Mouse (Mus musculus) heart, embryonic 13.5 days (tissue): Measurements from ENCODE around the gene Dlec1. TPM values are rescaled to one million over a fixed set of nuclear protein-coding genes. Genes with fewer than 3 reads are reported as not detected.
A peak's percentile ranks its signal among the peaks of the same experiment; 100 is the strongest.

Experiments used
- ATAC-seq: fragments of 200-750 bp; cut with Nextera tagmentation; 2 replicates; pipeline ENCODE4 v1.8.0; 2017; ENCODE audit warnings: moderate TSS enrichment; ENCODE audit not compliant: insufficient number of reproducible peaks, low FRiP score, low TSS enrichment; ENCODE audit errors: extremely low read depth
- H3K27ac ChIP-seq: fragments of 300-500 bp; sonication (generic); replicated peaks from 2 replicates; pipeline ENCODE4 v1.5.1; 2015; ENCODE audit warnings: moderate library complexity, mild to moderate bottlenecking, inconsistent platforms
- H3K27me3 ChIP-seq: fragments of 300-500 bp; sonication (generic); replicated peaks from 2 replicates; pipeline ENCODE4 v1.6.1; 2015; ENCODE audit warnings: mild to moderate bottlenecking, inconsistent platforms
- H3K36me3 ChIP-seq: fragments of 300-500 bp; sonication (generic); 2 replicates; pipeline ENCODE4 v1.6.1; 2015; ENCODE audit warnings: mild to moderate bottlenecking, inconsistent platforms
- H3K4me1 ChIP-seq: fragments of 300-500 bp; sonication (generic); 2 replicates; pipeline ENCODE4 v1.6.1; 2015; ENCODE audit warnings: inconsistent platforms
- H3K4me2 ChIP-seq: fragments of 300-500 bp; sonication (generic); 2 replicates; pipeline ENCODE4 v1.6.1; 2015; ENCODE audit warnings: inconsistent platforms, mild to moderate bottlenecking, moderate library complexity
- H3K4me3 ChIP-seq: fragments of 300-500 bp; sonication (generic); 2 replicates; pipeline ENCODE4 v1.5.1; 2015; ENCODE audit warnings: moderate library complexity, mild to moderate bottlenecking, inconsistent platforms
- H3K9ac ChIP-seq: fragments of 300-500 bp; sonication (generic); 2 replicates; pipeline ENCODE4 v1.6.1; 2015; ENCODE audit warnings: inconsistent platforms, mild to moderate bottlenecking, moderate library complexity
- H3K9me3 ChIP-seq: fragments of 300-500 bp; sonication (generic); 2 replicates; pipeline ENCODE4 v1.6.1; 2016; ENCODE audit warnings: inconsistent platforms
- WGBS: fragments of 180-500 bp; shearing (Covaris S2); methylation state at CpG from one replicate; pipeline ENCODE4 v1.1.7; 2015; ENCODE audit warnings: mixed read lengths; 5-methylcytosine and 5-hydroxymethylcytosine counted together
- polyA plus RNA-seq: library from polyadenylated mRNA; unstranded; fragments of >200 nt; fragmentation: Nextera tagmentation; extraction: Ambion mirVana; gene quantifications from 2 replicates; pipeline ENCODE4 v1.2.1, GENCODE M21; 2015

Gene Dlec1
- polyA plus RNA-seq, 1 experiment from 2014 or later, result 0.21 TPM

DNA sequence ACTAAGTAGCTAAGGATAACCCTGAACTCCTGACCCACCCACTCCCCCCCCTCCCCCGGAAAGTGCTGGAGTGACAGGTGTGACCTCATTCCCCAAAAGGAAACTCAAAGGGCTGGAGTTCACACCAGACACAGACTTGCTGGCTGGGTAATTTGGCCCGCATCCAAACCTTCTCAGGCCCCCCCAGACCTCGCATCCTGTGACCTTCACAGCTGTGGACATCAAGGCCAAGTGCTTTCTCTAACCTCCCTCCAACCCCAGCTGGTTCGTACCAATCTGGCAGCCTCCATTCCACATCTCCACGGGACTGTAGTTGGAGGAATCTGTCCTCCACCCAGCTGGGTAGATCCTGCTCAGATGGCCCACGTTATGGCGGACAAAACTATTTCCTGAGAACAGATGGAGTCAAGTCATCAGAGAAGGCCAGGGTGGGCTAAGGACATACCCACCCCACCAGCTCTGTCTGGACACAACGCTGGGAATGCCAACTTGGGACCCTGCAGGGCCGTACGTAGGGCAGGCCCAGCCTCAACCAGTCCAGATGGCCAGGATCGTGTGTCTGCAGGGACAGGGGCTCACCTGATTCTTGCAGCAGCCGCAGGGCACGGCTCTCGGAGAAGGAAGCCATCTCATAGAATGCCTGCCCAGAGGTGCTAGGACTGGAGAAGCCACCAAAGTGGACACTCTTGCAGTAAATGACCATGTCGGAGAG, 28.9 kb upstream of the Dlec1 start:
- Histone ChIP-seq H3K9ac (no peak overlapping the region), H3K27me3 (no peaks in the 10 kb centered on the region), H3K36me3 (peaks cover 68% of the 10 kb centered on the region), H3K4me3 (no peak overlapping the region), H3K4me1 (peaks cover 32% of the 10 kb centered on the region), H3K9me3 (no peaks in the 10 kb centered on the region), H3K27ac (peak overlapping the region; percentile 16), H3K4me2 (no peak overlapping the region)
- ATAC-seq, result no peak
- 70% methylated on average over 15 of the region's 15 CpGs for WGBS

DNA sequence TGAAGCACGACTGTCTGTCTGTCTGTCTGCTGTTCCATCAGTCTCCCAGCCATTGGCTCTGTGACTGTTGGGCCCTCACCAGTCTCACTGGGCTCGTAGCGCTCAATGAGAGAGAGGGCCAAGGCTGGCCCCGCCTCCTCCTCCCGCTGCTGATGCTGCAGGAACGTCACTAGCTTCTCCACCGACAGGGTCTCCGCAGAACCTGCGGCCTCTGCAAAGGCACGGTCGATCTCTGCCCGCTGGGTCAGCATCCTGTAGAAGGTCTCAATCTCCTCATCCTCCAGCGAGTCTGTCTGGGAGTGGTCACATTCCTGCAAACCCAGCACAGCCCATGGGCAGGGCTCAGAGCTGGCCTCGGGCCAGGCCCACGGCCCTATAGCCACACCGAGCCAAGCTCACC, 26.6 kb upstream of the Dlec1 start:
- Histone ChIP-seq H3K9me3 (no peaks in the 10 kb centered on the region), H3K9ac (no peak overlapping the region), H3K4me1 (peaks cover 19% of the 10 kb centered on the region), H3K4me3 (no peak overlapping the region), H3K4me2 (0 out of 2 replicates have a peak overlapping the region, but pooled peaks have one; percentile 12), H3K27me3 (no peaks in the 10 kb centered on the region), H3K36me3 (peaks cover 91% of the 10 kb centered on the region), H3K27ac (no peak overlapping the region)
- WGBS, result 50% methylated on average over 16 of the region's 16 CpGs
- ATAC-seq, result no peak

DNA sequence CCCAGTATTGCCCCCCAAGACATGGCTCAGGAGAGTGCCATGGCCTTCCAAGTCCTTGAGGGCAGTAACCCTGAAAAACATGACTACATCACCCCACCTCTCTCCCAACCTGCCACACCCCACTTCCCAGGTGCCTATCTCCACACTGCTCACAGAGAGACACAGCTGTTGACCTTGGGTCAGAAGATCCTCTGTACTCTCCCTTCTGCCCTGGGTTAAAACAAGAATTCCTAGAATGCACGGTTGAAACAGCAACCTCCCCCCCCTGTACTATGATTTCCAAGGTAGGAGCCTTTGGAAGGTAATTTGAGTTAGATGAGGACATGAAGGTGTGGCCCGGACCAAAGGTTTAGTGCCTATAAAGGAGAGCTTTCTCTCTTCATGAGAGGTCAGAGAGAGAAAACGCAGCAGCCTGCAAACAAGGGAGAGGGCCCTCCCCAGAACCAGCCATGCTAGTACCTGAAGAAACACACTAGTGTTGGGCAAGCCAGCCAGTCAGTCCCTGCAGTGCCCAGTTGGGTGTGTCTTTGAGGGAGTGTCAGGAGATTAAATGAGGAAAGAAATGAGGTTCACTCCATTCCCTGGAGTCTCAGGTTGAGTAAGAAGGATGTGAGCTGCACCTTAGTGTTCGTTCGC, 22.1 kb upstream of the Dlec1 start:
- H3K4me3 ChIP-seq, result no peak overlapping the region
- ATAC-seq, result no peak
- H3K4me2 ChIP-seq, result no peak overlapping the region
- peaks cover 33% of the 10 kb centered on the region for H3K4me1 ChIP-seq
- no peak overlapping the region for H3K27ac ChIP-seq
- H3K9ac ChIP-seq, result no peak overlapping the region
- H3K9me3 ChIP-seq, result no peaks in the 10 kb centered on the region
- H3K36me3 ChIP-seq, result peaks cover 59% of the 10 kb centered on the region
- WGBS, result 63% methylated on average over 5 of the region's 5 CpGs
- H3K27me3 ChIP-seq, result no peaks in the 10 kb centered on the region

DNA sequence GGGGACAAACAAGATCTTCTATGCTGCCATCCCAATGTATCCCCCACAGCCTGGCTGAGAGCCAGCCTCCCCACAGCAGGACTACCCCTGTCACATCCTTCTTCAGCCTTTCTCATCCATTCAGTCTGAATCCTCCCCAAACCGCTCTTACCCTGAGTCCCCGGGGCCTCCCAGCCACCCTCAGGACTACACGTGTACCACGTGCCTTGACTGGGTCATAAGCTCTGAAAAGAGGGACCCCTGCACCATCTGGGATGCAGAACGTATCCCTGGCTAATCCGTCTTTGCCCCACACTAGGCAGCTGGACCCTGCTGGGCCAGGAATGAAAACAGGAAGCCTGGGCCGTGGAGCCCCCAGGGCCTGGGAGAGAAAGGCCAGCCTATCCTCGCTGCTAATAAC, 20.2 kb upstream of the Dlec1 start:
- no peak for ATAC-seq
- H3K9me3 ChIP-seq, result no peaks in the 10 kb centered on the region
- peak overlapping the region; percentile 71 for H3K27ac ChIP-seq
- no peak overlapping the region for H3K4me3 ChIP-seq
- no peaks in the 10 kb centered on the region for H3K27me3 ChIP-seq
- WGBS, result 30% methylated on average over 8 of the region's 8 CpGs
- peaks cover 41% of the 10 kb centered on the region for H3K36me3 ChIP-seq
- no peak overlapping the region; the same call in 1 of the 2 replicates for H3K9ac ChIP-seq
- no peak overlapping the region for H3K4me2 ChIP-seq
- peaks cover 45% of the 10 kb centered on the region for H3K4me1 ChIP-seq

DNA sequence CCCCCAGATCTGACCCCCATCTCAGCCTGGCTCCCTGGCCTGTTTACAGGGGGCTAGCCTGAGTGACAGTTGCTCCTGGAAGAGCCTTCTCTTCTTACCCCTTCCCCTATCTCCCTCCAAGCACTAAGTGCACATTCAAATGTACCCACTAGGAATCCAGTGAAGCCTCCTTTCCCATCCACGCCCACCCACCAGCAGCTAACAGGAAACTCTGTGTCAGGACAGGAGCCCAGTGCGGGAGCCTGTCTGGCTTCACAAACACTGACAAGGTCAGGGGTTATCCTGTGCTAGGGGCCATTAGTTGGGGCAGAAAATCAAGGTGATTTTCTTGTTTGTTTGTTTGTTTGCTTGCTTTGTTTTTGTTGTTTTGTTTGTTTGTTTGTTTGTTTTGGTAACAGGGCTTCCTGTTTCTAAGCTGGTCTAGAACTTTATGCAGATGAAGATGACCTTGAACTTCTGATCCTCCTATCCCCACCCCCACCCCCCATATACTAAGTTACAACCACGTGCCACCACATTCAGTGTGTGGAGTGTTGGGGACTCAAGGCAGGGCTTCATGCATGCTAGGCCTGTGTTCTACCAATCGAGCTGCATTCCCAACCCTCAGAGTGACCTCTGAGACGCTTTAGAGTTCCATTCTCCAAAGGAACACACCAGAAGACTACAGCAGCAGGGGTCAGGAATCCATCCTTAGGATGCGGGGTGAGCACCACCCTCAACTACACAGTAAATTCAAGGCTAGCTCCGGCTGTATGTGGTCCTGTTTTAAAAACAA, 19.4 kb upstream of the Dlec1 start:
- Histone ChIP-seq H3K9ac (no peak overlapping the region), H3K4me3 (no peak overlapping the region), H3K4me2 (no peak overlapping the region), H3K27me3 (no peaks in the 10 kb centered on the region), H3K4me1 (peaks cover 53% of the 10 kb centered on the region), H3K36me3 (peaks cover 33% of the 10 kb centered on the region), H3K9me3 (no peaks in the 10 kb centered on the region), H3K27ac (peak overlapping the region; percentile 71)
- no peak for ATAC-seq
- 62% methylated on average over 7 of the region's 7 CpGs for WGBS

DNA sequence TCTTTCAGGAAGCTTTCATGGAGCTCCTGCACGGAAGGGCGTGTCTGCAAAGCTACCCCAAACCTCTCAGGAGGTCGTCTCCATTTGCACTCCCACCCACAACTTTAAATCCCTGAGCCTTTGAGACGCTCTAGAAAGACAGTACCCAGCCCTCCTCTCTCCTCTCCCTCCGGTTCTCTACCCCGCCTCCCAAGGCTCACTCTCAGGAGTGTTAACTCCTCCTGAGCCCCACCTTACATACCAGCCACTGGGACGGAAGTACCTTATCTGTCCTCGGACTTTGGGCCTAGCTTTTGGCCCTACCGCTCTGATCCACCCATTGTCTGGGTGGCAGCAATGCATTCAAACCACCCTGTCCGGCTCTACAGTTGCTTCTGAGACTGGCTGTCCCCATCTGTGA, 18.3 kb upstream of the Dlec1 start:
- H3K4me3 ChIP-seq, result no peak overlapping the region
- ATAC-seq, result no peak
- 60% methylated on average over 10 of the region's 10 CpGs for WGBS
- H3K27me3 ChIP-seq, result no peaks in the 10 kb centered on the region
- no peaks in the 10 kb centered on the region for H3K9me3 ChIP-seq
- H3K4me1 ChIP-seq, result peaks cover 61% of the 10 kb centered on the region
- H3K36me3 ChIP-seq, result peaks cover 22% of the 10 kb centered on the region
- H3K4me2 ChIP-seq, result no peak overlapping the region
- H3K27ac ChIP-seq, result no peak overlapping the region
- H3K9ac ChIP-seq, result no peak overlapping the region

DNA sequence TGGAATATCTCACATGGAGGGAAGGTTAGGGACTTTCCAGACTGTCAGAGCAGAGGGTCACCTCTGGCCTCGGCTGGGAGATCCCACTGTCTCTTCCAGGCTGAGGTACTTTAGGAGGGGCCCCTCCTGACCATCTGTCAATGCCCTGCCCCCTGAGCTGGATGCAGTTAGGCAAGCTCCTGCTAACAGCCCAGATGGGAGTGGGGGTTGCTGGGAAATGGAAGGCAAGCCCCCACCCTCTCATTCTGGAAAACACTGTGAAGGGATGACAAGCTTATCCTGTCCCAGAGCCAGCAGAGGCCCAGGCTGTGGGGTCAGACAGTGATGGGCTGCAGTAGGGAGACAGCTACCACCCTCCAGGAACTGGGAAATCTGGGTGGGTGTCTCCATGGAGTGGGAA, 15.8 kb upstream of the Dlec1 start:
- H3K4me1 ChIP-seq, result peaks cover 67% of the 10 kb centered on the region
- ATAC-seq, result no peak; the same call in 1 of the 2 replicates
- peaks cover 3% of the 10 kb centered on the region; the same call in 1 of the 2 replicates for H3K36me3 ChIP-seq
- 0% methylated on average over 1 of the region's 1 CpGs for WGBS
- 0 out of 2 replicates have a peak overlapping the region, but pooled peaks have one; percentile 11 for H3K9ac ChIP-seq
- H3K27ac ChIP-seq, result peak overlapping the region; percentile 36; the same call in 1 of the 2 replicates
- no peaks in the 10 kb centered on the region; the same call in 1 of the 2 replicates for H3K27me3 ChIP-seq
- no peak overlapping the region for H3K4me2 ChIP-seq
- no peaks in the 10 kb centered on the region for H3K9me3 ChIP-seq
- no peak overlapping the region for H3K4me3 ChIP-seq

DNA sequence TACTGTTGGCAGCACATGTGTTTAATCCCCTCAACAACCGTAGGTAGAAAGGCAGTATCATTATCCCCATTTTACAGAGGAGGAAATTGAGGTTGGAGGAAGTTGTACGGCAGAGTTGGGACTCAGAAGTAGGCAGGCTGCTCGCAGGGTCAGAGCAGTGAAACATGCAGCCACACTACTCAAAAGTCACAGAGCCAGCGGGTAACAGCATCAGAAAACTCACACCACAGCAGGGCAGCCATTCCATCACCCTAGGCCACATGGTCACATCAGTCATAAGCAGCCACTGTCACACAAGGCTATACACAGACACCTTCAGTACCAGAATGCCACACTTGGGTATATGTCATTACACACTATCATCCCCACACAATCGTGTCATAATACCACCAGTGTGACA, 15.0 kb upstream of the Dlec1 start:
- H3K27ac ChIP-seq, result peak overlapping the region; percentile 81
- H3K4me2 ChIP-seq, result peak overlapping the region; percentile 74
- H3K27me3 ChIP-seq, result no peaks in the 10 kb centered on the region; the same call in 1 of the 2 replicates
- peak overlapping the region; percentile 52 for H3K4me3 ChIP-seq
- no peaks in the 10 kb centered on the region for H3K9me3 ChIP-seq
- peaks cover 71% of the 10 kb centered on the region for H3K4me1 ChIP-seq
- peak overlapping the region; percentile 70; the same call in 1 of the 2 replicates for H3K9ac ChIP-seq
- peaks cover 3% of the 10 kb centered on the region; the same call in 1 of the 2 replicates for H3K36me3 ChIP-seq
- no peak for ATAC-seq
- WGBS, result 75% methylated on average over 5 of the region's 5 CpGs

DNA sequence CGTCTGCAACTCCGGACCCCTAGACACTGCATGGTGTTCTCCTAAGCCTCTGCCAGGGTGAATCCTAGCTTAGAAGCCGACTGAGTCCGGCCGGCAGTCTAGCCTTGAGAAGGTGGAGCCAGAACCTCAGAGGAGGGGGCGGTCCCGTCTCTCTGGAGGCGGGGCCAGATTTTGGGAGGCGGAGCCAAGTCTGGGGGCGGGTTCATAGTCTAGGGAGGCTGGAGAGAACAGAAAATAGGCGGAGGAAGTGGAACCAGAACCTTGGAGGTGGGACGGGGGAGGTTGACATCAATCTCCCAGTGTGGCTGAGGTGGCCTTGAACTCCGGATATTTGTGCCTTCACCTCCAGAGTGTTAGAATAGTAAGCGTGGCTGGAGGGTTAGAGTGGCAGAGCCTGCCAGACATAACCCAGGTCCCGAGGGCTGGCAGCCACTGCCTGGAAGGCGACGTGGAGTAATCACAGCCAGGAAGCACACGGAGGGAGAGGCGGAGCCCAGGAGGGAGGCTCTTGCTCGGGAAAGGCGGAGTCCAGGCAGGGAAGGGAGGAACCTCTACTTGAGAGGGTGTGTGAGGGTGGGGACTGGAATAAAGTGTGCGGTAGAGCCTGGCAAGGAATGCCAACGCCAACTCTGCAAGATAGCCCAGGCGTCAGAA, 14.0 kb upstream of the Dlec1 start:
- peak; percentile 44 for ATAC-seq
- Histone ChIP-seq H3K4me2 (peak overlapping the region; percentile 74), H3K9me3 (no peaks in the 10 kb centered on the region), H3K9ac (peak overlapping the region; percentile 70), H3K27me3 (no peaks in the 10 kb centered on the region; the same call in 1 of the 2 replicates), H3K4me1 (peaks cover 68% of the 10 kb centered on the region), H3K36me3 (peaks cover 3% of the 10 kb centered on the region; the same call in 1 of the 2 replicates), H3K27ac (peak overlapping the region; percentile 81), H3K4me3 (peak overlapping the region; percentile 52)
- WGBS, result 1% methylated on average over 24 of the region's 24 CpGs

DNA sequence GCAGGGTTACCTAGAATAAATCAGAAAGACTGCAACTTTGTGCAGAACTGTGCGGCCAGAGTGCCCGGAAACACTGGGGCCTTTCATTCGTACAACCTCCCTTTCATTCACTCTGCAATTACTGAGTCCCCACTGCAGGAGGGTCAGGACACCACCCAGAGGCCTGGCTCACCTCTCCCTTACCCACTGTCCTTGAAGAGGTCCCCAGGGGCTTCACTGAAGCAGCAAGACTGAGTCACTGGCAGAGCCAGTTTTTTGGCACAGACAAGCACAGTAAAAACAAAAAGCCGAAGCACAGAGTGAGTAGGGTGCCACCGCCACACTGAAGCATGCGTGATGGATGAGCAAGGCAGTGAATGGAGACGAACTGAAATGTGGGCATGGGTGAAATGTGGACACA, 12.8 kb upstream of the Dlec1 start:
- 0 out of 2 replicates have a peak, but pooled peaks cover under 1% of the 10 kb centered on the region for H3K36me3 ChIP-seq
- H3K9ac ChIP-seq, result 0 out of 2 replicates have a peak overlapping the region, but pooled peaks have one; percentile 2
- no peak overlapping the region for H3K4me3 ChIP-seq
- H3K4me1 ChIP-seq, result peaks cover 71% of the 10 kb centered on the region
- no peak overlapping the region for H3K4me2 ChIP-seq
- WGBS, result 74% methylated on average over 7 of the region's 7 CpGs
- no peaks in the 10 kb centered on the region for H3K9me3 ChIP-seq
- no peak for ATAC-seq
- H3K27me3 ChIP-seq, result no peaks in the 10 kb centered on the region; the same call in 1 of the 2 replicates
- H3K27ac ChIP-seq, result no peak overlapping the region

DNA sequence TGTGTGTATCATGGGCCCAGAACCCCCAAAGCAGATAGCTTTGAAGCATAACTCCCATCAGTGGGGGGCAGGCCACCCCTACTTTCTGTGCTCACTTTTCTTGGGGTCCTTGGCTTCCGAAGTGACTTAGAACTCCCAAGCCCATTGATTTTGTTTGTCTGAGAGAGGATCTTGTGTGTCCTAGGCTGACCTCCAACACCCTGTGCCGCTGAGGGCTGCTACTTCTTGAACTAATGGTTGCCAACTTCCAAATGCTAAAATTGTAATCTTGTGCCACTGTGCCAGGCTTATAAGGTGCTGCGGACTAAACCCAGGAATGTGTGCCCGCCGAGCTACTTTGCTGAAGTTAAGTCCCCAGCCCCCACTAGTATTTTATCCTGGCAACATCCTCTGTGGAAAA, 11.8 kb upstream of the Dlec1 start:
- Histone ChIP-seq H3K36me3 (no peaks in the 10 kb centered on the region), H3K27ac (no peak overlapping the region), H3K27me3 (peaks cover 8% of the 10 kb centered on the region), H3K4me3 (no peak overlapping the region), H3K9ac (no peak overlapping the region), H3K4me2 (no peak overlapping the region), H3K9me3 (no peaks in the 10 kb centered on the region), H3K4me1 (peaks cover 68% of the 10 kb centered on the region)
- WGBS, result 84% methylated on average over 5 of the region's 5 CpGs
- no peak for ATAC-seq
